Mouse (Mus musculus) hindbrain, embryonic 11.5 days (tissue): ENCODE results near the gene Prph. TPM values are rescaled to one million over a fixed set of nuclear protein-coding genes. Genes with fewer than 3 reads are reported as not detected.

Experiments
- ATAC-seq: fragments of 200-750 bp; cut with Nextera tagmentation; 2 replicates; pipeline ENCODE4 v1.8.0; 2017; ENCODE audit warnings: mild to moderate bottlenecking, moderate TSS enrichment, moderate library complexity; ENCODE audit not compliant: low FRiP score
- DNase-seq: peaks from one replicate; pipeline ENCODE4 v3.0.0-alpha.2; 2015; ENCODE audit warnings: low spot score
- H3K27ac ChIP-seq: fragments of 300-500 bp; sonication (generic); 2 replicates; pipeline ENCODE4 v1.5.1; 2014; ENCODE audit warnings: mild to moderate bottlenecking, low read depth, low read length
- H3K27me3 ChIP-seq: fragments of 300-500 bp; sonication (generic); 2 replicates; pipeline ENCODE4 v1.6.1; 2014; ENCODE audit warnings: mild to moderate bottlenecking, low read length, moderate library complexity, mixed read lengths; ENCODE audit not compliant: control insufficient read depth, insufficient read depth
- H3K36me3 ChIP-seq: fragments of 300-500 bp; sonication (generic); 2 replicates; pipeline ENCODE4 v1.6.1; 2014; ENCODE audit warnings: mild to moderate bottlenecking, low read length, moderate library complexity, mixed read lengths; ENCODE audit not compliant: control insufficient read depth, insufficient read depth
- H3K4me1 ChIP-seq: fragments of 300-500 bp; sonication (generic); replicated peaks from 2 replicates; pipeline ENCODE4 v1.6.1; 2014; ENCODE audit warnings: low read length, mixed read lengths; ENCODE audit not compliant: control insufficient read depth, insufficient read depth
- H3K4me2 ChIP-seq: fragments of 300-500 bp; sonication (generic); replicated peaks from 2 replicates; pipeline ENCODE4 v1.6.1; 2014; ENCODE audit warnings: mild to moderate bottlenecking, low read depth, low read length
- H3K4me3 ChIP-seq: fragments of 300-500 bp; sonication (generic); 2 replicates; pipeline ENCODE4 v1.5.1; 2014; ENCODE audit warnings: low read depth, low read length
- H3K9ac ChIP-seq: fragments of 300-500 bp; sonication (generic); 2 replicates; pipeline ENCODE4 v1.6.1; 2014; ENCODE audit warnings: low read depth, low read length
- H3K9me3 ChIP-seq: fragments of 300-500 bp; sonication (generic); 2 replicates; pipeline ENCODE4 v1.6.1; 2016; ENCODE audit warnings: low read length; ENCODE audit not compliant: control insufficient read depth
- WGBS: fragments of 180-500 bp; shearing (Covaris S2); extraction: QIAGEN DNeasy Blood & Tissue Kit; methylation state at CpG from one replicate; pipeline ENCODE4 v1.1.7; 2014; 5-methylcytosine and 5-hydroxymethylcytosine counted together
- polyA plus RNA-seq: library from polyadenylated mRNA; unstranded; fragments of >200 nt; fragmentation: Nextera tagmentation; extraction: Ambion mirVana; gene quantifications from 2 replicates; pipeline ENCODE4 v1.2.1, GENCODE M21; 2014

Gene Prph
- polyA plus RNA-seq, 1 experiment from 2014 or later, result 17.2 TPM

DNA sequence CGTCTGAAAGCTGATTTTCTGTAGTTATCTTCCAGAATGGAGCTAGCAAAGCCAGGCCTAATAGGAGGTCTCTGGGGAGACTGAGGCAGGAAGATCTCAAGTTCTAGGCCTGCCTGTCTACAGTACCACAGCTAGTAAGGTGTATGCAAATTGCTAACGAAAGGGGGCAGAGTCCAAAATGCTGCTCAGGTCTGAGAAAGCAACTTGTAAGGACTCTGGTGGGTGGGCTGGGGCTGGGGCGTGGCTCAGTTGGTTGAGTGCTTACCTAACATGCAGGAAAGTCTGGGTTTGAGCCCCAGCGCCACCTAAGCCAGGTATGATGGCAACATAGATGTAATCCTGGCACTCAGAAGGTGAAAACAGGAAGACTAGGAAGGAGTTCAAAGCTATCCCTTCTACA lies 34.8 kb upstream of the Prph start:
- Histone ChIP-seq H3K4me2 (no peak overlapping the region), H3K9ac (no peak overlapping the region), H3K36me3 (no peaks in the 10 kb centered on the region), H3K9me3 (no peaks in the 10 kb centered on the region), H3K27ac (no peak overlapping the region), H3K4me3 (no peak overlapping the region), H3K4me1 (no peaks in the 10 kb centered on the region), H3K27me3 (no peaks in the 10 kb centered on the region)
- ATAC-seq, result no peak
- DNase-seq, result no peak
- 89% methylated on average over 4 of the region's 4 CpGs for WGBS

GRCm38 (mm10) chr15:99021255-99021654 lies 33.7 kb upstream of the Prph start:
- H3K4me3 ChIP-seq, result no peak overlapping the region
- H3K4me1 ChIP-seq, result no peaks in the 10 kb centered on the region
- H3K4me2 ChIP-seq, result no peak overlapping the region
- H3K36me3 ChIP-seq, result no peaks in the 10 kb centered on the region
- H3K27me3 ChIP-seq, result no peaks in the 10 kb centered on the region
- H3K27ac ChIP-seq, result no peak overlapping the region
- ATAC-seq (no peak), DNase-seq (no peak)
- H3K9ac ChIP-seq, result no peak overlapping the region
- WGBS, result 97% methylated on average over 7 of the region's 7 CpGs
- H3K9me3 ChIP-seq, result no peaks in the 10 kb centered on the region

DNA sequence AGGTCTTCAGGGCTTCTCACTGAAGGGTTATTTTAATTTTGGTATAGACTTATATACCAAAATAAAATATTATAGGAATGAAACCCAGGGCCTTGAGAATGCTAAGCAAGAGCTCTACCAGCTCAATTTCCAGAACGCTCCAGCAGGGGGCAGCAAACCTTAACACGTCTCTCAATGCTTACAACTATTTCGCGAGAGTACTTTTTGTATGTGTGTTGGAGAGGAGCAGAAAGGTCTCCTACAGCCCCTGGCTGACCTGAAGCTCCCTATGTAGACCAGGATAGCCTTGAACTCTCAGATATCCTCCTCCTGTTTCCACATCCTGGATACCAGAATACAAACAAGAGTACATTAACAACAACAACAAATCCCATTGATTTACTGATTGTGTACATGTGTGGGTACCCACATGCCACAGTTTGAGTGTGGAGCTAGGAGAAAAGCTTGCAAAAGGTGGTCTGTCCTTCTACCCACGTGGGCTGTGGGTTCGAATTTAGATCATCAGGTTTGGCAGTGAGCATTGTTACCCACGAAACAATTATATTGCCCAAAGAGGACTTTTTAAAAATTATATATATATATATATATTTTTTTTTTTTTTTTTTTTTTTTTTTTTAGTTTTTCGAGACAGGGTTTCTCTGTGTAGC lies 30.2 kb upstream of the Prph start:
- H3K4me1 ChIP-seq, result 0 out of 2 replicates have a peak, but pooled peaks cover 2% of the 10 kb centered on the region
- no peaks in the 10 kb centered on the region for H3K9me3 ChIP-seq
- H3K27ac ChIP-seq, result no peak overlapping the region
- no peak overlapping the region for H3K4me3 ChIP-seq
- ATAC-seq (no peak), DNase-seq (peak; percentile 93)
- no peaks in the 10 kb centered on the region for H3K27me3 ChIP-seq
- no peak overlapping the region for H3K9ac ChIP-seq
- 24% methylated on average over 7 of the region's 8 CpGs for whole genome bisulfite sequencing
- H3K4me2 ChIP-seq, result no peak overlapping the region
- no peaks in the 10 kb centered on the region for H3K36me3 ChIP-seq

- WGBS, result 73% methylated on average over 13 of the region's 13 CpGs
- ATAC-seq (no peak), DNase-seq (no peak)
- peaks cover 3% of the 10 kb centered on the region for H3K27me3 ChIP-seq
- H3K36me3 ChIP-seq, result no peaks in the 10 kb centered on the region
- no peak overlapping the region for H3K9ac ChIP-seq
- H3K4me3 ChIP-seq, result no peak overlapping the region
- no peaks in the 10 kb centered on the region for H3K9me3 ChIP-seq
- H3K27ac ChIP-seq, result no peak overlapping the region
- no peak overlapping the region for H3K4me2 ChIP-seq
- H3K4me1 ChIP-seq, result 0 out of 2 replicates have a peak, but pooled peaks cover 2% of the 10 kb centered on the region
Observed at GRCm38 (mm10) chr15:99025414-99025813, 29.6 kb upstream of the Prph start.

DNA sequence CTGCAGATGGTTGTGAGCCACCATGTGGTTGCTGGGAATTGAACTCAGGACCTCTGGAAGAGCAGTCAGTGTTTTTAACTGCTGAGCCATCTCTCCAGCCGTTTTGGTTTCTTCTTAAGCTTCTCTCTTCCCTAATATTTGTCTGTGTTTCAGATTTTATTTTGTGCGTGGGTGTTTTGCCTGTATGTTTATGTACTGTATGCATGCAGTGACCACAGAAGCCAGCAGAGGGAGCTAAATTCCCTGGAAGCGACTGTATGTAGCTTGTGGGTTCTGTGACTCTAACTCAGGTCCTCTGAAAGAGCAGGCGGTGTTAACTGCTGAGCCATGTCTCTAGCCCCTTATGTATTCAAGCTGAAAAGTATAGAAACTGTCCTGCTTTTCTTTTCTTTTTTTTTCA lies 28.7 kb upstream of the Prph start:
- 52% methylated on average over 4 of the region's 4 CpGs for WGBS

GRCm38 (mm10) chr15:99027116-99027515 lies 27.9 kb upstream of the Prph start:
- DNase-seq, result no peak
- ATAC-seq, result no peak
- no peaks in the 10 kb centered on the region for H3K36me3 ChIP-seq
- WGBS, result 76% methylated on average over 5 of the region's 5 CpGs
- no peak overlapping the region for H3K4me3 ChIP-seq
- H3K4me2 ChIP-seq, result no peak overlapping the region
- no peak overlapping the region for H3K9ac ChIP-seq
- H3K27me3 ChIP-seq, result peaks cover 6% of the 10 kb centered on the region
- H3K9me3 ChIP-seq, result no peaks in the 10 kb centered on the region
- H3K27ac ChIP-seq, result no peak overlapping the region
- 0 out of 2 replicates have a peak, but pooled peaks cover 4% of the 10 kb centered on the region for H3K4me1 ChIP-seq

More for the DNA sequence above, 28.7 kb upstream of the Prph start:
- Histone ChIP-seq H3K9me3 (no peaks in the 10 kb centered on the region), H3K9ac (no peak overlapping the region), H3K27ac (no peak overlapping the region), H3K27me3 (peaks cover 6% of the 10 kb centered on the region), H3K36me3 (no peaks in the 10 kb centered on the region), H3K4me2 (no peak overlapping the region), H3K4me3 (no peak overlapping the region), H3K4me1 (0 out of 2 replicates have a peak, but pooled peaks cover 2% of the 10 kb centered on the region)
- ATAC-seq, result no peak
- peak; percentile 56 for DNase-seq

DNA sequence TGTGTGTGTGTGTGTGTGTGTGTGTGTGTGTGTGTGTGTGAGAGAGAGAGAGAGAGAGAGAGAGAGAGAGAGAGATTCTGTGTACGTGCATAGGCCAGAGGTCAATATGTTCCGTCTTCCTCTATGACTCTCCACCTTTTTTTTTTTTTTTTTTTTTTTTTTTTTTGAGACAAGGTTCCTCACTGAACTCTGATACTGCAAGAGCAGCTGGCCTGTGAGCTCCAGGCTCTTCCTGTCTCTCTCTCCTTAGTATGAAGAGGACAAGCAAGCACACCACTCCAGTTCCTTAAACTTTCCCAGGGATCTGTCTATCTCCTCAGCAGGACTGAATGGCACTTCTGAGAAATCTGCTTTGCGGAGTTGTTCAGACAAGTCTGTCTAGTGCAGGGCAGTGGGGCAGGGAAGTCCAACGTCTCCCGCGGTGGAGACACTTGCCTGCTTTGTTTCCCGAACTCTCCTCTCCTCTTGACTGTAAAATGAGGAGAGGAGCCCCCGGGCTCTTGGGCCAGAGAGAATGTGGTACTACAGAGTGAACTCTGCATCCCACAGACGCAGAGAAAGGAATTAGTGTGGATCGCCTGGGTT lies 26.0 kb upstream of the Prph start:
- Histone ChIP-seq H3K27me3 (peaks cover 6% of the 10 kb centered on the region), H3K4me3 (peak overlapping the region; percentile 51), H3K27ac (no peak overlapping the region), H3K4me1 (0 out of 2 replicates have a peak, but pooled peaks cover 5% of the 10 kb centered on the region), H3K36me3 (no peaks in the 10 kb centered on the region), H3K4me2 (peak overlapping the region; percentile 63), H3K9ac (peak overlapping the region; percentile 35; the same call in 1 of the 2 replicates), H3K9me3 (no peaks in the 10 kb centered on the region)
- 6% methylated on average over 10 of the region's 10 CpGs for WGBS
- DNase-seq (peak; percentile 48), ATAC-seq (no peak)

DNA sequence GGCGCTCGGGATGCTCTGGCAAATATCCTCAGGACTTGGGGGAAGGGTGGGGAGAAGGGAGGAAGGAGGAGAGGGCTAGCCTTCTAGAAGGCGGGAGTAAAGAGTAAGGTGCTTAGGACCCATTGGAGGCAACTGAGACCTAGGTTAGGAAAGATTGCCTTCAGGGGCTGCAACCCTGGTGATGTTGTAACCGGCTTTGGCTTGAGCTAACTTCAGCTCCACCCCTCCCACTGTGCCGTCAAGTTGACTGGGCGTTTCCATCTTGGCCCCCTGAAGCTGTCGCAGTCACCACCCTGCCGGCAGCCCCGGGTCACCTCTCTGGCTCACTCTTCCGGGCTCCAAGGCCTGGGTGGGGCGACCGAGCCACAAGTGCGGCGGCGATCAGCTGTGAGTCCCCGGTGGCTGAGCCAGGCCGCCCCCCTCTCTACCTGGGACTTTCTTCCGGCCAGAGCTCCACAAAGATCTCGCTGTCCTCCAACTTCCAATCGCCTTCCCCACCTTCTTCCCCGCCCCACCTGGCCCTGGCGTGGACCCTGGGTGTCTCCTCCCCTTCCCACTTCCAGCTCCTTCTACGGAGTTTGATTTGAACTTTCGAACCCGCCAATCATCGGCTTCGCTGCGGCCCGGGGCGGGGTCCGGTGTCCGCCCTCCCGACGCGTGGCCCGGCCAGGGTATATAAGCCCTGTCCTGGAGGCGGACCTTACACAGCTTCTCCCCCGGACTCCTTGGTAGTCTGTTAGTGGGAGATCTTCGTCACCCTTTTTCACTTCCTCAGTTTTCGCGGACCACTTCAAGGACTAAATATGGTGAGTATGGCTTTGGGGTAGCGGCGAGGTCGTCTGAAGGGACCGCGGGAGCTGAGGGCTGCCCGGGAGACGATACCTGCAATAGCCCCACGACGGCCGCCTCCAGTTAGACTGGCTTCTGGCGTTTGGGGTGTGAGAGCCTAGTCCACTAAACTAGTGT lies 25.1 kb upstream of the Prph start, which contains the start of gene Tuba1c:
TSS of gene Tuba1c (plus strand) at position 273 of the 966 bp plus-strand sequence.
- Histone ChIP-seq H3K4me3 (peak within 1 kb of the TSS; percentile 51), H3K27ac (0 out of 2 replicates have a peak within 1 kb of the TSS, but pooled peaks have one; percentile 17), H3K36me3 (no peaks in the 10 kb centered on the region), H3K9ac (peak within 1 kb of the TSS; percentile 45), H3K4me1 (0 out of 2 replicates have a peak, but pooled peaks cover 5% of the 10 kb centered on the region), H3K27me3 (peaks cover 6% of the 10 kb centered on the region), H3K4me2 (peak within 1 kb of the TSS; percentile 63), H3K9me3 (no peaks in the 10 kb centered on the region)
- peak; percentile 81 for DNase-seq
- 2% methylated on average over 52 of the region's 52 CpGs for WGBS
- ATAC-seq, result peak; percentile 86
